Mouse (Mus musculus) lung, adult 2 months (tissue): ENCODE data around the gene 2310057M21Rik.

Source experiments
- CTCF ChIP-seq: fragments of 200-500 bp; IDR thresholded peaks from 2 replicates; pipeline ENCODE4 v1.5.1; 2011; ENCODE audit warnings: mild to moderate bottlenecking, low read length, control low read depth; ENCODE audit not compliant: insufficient read depth
- POLR2A ChIP-seq: fragments of 200-500 bp; IDR thresholded peaks from 2 replicates; pipeline ENCODE4 v1.6.1; 2011; ENCODE audit warnings: low read depth, mild to moderate bottlenecking, control low read depth, low read length, borderline replicate concordance; ENCODE audit errors: extremely low read depth

DNA sequence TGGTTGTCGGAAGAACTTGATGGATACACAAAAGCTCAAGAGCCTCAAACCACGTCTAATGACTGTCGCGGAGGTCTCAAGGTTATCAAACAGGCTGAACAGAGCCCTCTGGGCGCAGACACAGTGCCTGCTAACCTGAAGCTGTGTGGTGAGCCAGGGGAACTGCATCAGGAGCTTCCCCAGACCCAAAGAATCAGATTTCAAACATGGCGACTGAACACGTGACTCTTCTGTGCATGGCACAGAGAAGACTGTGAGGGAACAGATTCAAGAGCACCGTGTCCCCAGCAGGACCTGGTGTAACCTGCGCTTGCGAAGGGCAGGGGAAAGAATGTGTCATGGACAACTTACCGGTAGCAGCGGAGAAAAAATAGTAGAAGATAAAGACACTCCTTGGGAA, 45.0 kb downstream of the 2310057M21Rik start:
- TF ChIP-seq CTCF (no peak), POLR2A (no peak)
